Mouse (Mus musculus): ENCODE data around the gene Eea1.
"Not testable (repeated sequence)": the region's sequence is repeated elsewhere in the genome, so short reads cannot be mapped to it uniquely, and the experiment has no call there.

Gene Eea1

DNA sequence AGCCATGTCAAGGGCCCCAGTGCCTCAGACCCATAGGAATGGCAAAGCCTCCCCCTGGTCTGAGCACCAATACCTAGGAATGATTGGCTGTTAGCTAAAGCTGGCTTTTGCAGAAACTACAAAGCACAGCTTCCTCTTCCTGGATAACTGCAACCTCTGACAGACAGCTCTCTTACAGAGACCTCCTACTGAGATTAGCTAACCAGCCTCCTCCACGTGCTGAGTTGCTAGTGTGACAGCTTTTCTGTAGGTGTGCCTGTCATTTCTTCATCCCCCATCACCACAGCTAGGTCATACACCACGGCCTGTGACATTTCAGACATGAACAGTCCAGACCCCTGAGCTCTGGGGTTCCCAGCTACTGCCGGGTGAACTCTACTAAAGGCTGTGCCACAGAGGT, 126.9 kb downstream of the Eea1 start:
- DNase-seq (ENCODE audit: low spot score) = no peak

GRCm38 (mm10) chr10:96074386-96074785, 133.9 kb downstream of the Eea1 start:
- DNase-seq (ENCODE audit: low spot score) = no peak

DNA sequence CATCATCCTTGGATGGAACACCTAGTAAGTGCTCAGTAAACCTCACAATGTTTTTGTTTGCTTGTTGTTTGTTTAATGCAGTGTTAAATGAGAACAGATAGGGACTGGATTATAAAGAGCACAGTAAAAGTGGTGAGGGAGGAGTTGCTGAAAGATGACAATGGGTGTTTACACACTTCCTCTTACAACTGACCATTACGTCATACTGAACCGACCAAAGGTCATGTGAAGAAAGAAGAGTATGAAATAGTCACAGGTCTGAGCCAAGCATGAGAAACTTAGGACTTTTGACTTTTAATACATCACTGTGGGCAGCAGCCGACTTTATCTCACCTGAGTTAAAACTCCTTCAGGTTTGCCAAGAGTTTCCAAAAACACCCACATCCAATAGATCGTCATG, 135.0 kb downstream of the Eea1 start:
- no peak for DNase-seq (ENCODE audit: low spot score)

DNA sequence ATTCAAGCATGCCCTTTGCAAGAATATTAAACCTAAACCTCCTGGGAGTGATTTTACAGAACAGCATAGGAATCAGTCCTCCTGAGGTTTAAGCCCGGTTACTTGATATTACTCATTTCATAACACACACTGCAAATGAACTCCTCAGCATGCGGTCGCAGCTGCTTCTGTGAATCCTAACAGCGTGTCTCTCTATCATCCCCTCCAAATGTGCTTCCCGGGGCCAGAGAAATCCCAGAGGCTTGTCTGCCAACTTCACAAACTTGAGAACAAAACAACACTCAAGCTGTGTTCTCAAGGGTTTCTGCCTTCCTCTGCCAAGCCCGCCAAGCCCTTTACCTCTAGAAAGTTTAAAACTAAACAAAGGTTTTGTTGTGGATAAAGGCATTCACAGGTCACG, 135.4 kb downstream of the Eea1 start:
- no peak for DNase-seq (ENCODE audit: low spot score)

GRCm38 (mm10) chr10:96076461-96076860, 136.0 kb downstream of the Eea1 start:
- no peak for DNase-seq (ENCODE audit: low spot score)

DNA sequence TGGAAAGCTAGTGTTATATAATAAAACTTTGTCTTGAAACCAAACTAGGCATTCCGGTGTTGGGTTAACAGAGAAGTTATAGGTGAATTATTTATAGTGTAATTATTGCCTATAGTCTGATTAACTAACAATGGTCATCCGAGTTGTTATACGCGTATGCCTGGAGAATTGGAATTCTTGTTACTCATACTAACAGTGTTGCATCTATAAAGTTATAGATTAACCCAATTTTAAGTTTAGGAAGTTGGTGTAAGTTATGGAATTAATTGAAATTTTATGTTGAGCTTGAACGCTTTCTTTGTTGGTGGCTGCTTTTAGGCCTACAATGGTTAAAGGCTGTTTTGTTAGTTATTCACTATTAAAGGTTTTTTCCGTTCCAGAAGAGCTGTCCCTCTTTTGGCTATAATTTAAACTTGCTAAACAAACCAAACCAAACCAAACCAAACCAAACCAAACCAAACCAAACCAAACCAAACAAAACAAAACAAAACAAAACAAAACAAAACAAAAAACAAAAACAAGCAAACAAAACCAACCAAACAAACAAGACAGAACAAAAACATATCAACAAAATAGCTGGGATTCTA, 137.1 kb downstream of the Eea1 start:
- not testable (repeated sequence) for DNase-seq (ENCODE audit: low spot score)

- no peak for DNase-seq (ENCODE audit: low spot score)
These were observed 139.4 kb downstream of the Eea1 start for GRCm38 (mm10) chr10:96079823-96080222.

GRCm38 (mm10) chr10:96080440-96081381, 140.3 kb downstream of the Eea1 start:
- DNase-seq (ENCODE audit: low spot score) = peak; percentile 62

- no peak for DNase-seq (ENCODE audit: low spot score)
These were observed 141.8 kb downstream of the Eea1 start for GRCm38 (mm10) chr10:96082203-96082602.

GRCm38 (mm10) chr10:96089744-96090143, 149.3 kb downstream of the Eea1 start:
- DNase-seq (ENCODE audit: low spot score) = no peak

DNA sequence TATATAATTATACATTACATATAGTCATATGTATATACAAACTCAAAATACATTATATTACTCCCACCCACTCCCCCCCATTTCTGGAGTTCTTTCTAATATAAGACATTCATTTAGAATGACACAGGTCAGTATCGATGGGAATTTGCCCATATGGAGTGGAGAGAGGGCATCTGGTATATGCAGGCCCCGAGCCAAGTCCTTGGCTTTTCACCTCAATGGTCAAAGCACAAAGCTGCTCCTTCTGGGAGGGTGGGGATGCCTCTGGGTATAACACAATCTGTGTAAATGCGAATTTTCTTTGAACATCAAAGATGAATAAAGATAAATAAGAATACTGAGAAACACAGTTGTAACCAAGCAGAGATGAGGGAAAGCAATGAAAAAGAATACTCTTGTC, 149.9 kb downstream of the Eea1 start:
- DNase-seq (ENCODE audit: low spot score) = no peak

DNA sequence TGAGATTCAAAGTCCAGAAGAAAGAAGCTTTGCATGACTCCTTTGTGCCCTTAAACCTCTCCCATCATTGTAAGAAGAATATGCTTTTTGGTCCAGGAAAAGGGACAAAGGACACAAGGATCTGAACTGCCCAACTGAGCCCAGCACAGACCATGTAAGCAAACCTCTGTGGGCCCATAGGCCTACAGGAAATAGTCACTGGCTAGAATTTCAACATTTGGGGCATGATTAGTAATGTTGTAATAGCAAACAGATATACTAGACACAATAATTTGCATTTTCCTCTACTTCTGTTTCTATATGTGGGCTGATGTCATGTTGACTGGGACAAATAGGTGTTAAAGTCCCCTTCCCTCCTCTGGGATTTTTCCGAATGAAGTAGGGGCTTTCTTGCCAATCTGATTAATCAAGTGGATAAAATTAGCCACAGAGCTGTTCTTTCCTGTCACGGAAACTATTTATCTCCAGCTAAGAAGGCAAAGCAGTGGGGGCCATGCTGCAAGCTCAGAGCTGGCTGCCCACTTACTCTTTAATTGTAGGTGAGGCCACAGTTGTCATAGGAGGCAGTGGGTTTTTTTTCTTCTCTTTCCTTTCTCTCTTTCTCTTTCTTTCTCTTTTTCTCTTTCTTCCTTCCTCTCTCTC, 153.6 kb downstream of the Eea1 start:
- no peak for DNase-seq (ENCODE audit: low spot score)

GRCm38 (mm10) chr10:96094559-96094958, 154.1 kb downstream of the Eea1 start:
- DNase-seq (ENCODE audit: low spot score) = no peak

All from retina, embryonic 14.5 days (tissue).